Mouse (Mus musculus) liver, adult 2 months (tissue): ENCODE results near the gene Clps. TPM values are rescaled to one million over a fixed set of nuclear protein-coding genes. Genes with fewer than 3 reads are reported as not detected.
A peak's percentile ranks its signal among the peaks of the same experiment; 100 is the strongest.
"Not testable (repeated sequence)": the region's sequence is repeated elsewhere in the genome, so short reads cannot be mapped to it uniquely, and the experiment has no call there.

Source experiments
- DNase-seq: peaks from one replicate; pipeline ENCODE4 v3.0.0-alpha.2; 2011; ENCODE audit warnings: low read depth, low spot score; ENCODE audit errors: extremely low read depth
- H3K27ac ChIP-seq: fragments of 200-500 bp; replicated peaks from 2 replicates; pipeline ENCODE4 v1.5.1; 2012; ENCODE audit warnings: low read depth, mild to moderate bottlenecking, control low read depth, inconsistent platforms, low read length; ENCODE audit not compliant: insufficient read depth
- H3K27me3 ChIP-seq: fragments of 200-500 bp; 2 replicates; pipeline ENCODE4 v1.6.1; 2012; ENCODE audit warnings: mild to moderate bottlenecking, moderate library complexity, low read length, inconsistent platforms; ENCODE audit not compliant: control insufficient read depth, insufficient read depth
- H3K36me3 ChIP-seq: fragments of 200-500 bp; 2 replicates; pipeline ENCODE4 v1.6.1; 2012; ENCODE audit warnings: low read length, inconsistent platforms; ENCODE audit not compliant: control insufficient read depth, insufficient read depth
- H3K4me1 ChIP-seq: fragments of 200-500 bp; 2 replicates; pipeline ENCODE4 v1.6.1; 2011; ENCODE audit warnings: low read length; ENCODE audit not compliant: control insufficient read depth, insufficient read depth
- H3K4me3 ChIP-seq: fragments of 200-500 bp; 2 replicates; pipeline ENCODE4 v1.5.1; 2011; ENCODE audit warnings: low read depth, mild to moderate bottlenecking, control low read depth, low read length, moderate library complexity; ENCODE audit not compliant: insufficient read depth
- H3K79me2 ChIP-seq: fragments of 200-500 bp; 2 replicates; pipeline ENCODE4 v1.6.1; 2012; ENCODE audit warnings: inconsistent platforms, mild to moderate bottlenecking, low read length, moderate library complexity; ENCODE audit not compliant: control insufficient read depth, insufficient read depth
- H3K9ac ChIP-seq: fragments of 200-500 bp; 2 replicates; pipeline ENCODE4 v1.6.1; 2012; ENCODE audit warnings: low read depth, mild to moderate bottlenecking, control low read depth, inconsistent platforms, low read length
- CTCF ChIP-seq: fragments of 200-500 bp; IDR thresholded peaks from 2 replicates; pipeline ENCODE4 v1.5.1; 2011; ENCODE audit warnings: low read depth, low read length, control low read depth
- POLR2A ChIP-seq: fragments of 200-500 bp; IDR thresholded peaks from 2 replicates; pipeline ENCODE4 v1.6.1; 2011; ENCODE audit warnings: low read length, control low read depth; ENCODE audit not compliant: insufficient read depth; ENCODE audit errors: extremely low read depth
- WGBS: fragments of 180-500 bp; shearing (Covaris S2); methylation state at CpG from one replicate; pipeline ENCODE4 v1.1.7; 2018; 5-methylcytosine and 5-hydroxymethylcytosine counted together
- polyA plus RNA-seq: library from polyadenylated mRNA; depleted of rRNA; stranded (reverse); fragments of >200 nt; gene quantifications from 2 replicates; pipeline ENCODE4 v1.2.3, GENCODE M21; 2012
- total RNA-seq: library from RNA; depleted of rRNA; stranded (reverse); fragments of >200 nt; gene quantifications from 2 replicates; pipeline ENCODE4 v1.2.3, GENCODE M21; 2014

The Clps gene
- total and polyA plus RNA-seq, 2 experiments: 1.4 to 70.1 TPM

DNA sequence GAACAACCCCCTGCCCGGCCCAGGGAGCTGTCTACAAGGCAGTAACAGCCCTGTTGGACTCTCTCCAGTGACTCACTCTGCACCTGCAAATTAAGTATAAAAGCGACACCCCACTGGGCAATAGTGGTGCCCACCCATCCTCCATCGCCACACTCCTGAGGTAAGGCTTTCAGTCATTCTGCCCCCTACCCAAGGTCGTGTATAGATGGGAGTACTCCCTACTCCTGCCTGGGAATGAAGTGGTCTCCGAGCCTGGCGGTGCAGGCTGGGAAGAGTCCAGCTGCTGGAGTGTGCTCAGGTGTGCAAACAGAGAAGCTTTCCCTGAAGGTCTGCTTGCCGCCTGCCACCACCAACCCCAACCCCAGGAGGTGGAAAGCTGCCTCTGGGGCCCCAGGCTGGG, 1.0 kb upstream of the Clps start:
- DNase-seq: no peak
- Histone ChIP-seq H3K27ac (no peak overlapping the region), H3K4me1 (0 out of 2 replicates have a peak, but pooled peaks cover 3% of the 10 kb centered on the region), H3K27me3 (no peaks in the 10 kb centered on the region), H3K79me2 (no peaks in the 10 kb centered on the region), H3K4me3 (no peak overlapping the region), H3K36me3 (no peaks in the 10 kb centered on the region), H3K9ac (no peak overlapping the region)
- TF ChIP-seq CTCF: no peak
- no peak for TF ChIP-seq POLR2A
- 37% methylated on average over 7 of the region's 7 CpGs for WGBS

DNA sequence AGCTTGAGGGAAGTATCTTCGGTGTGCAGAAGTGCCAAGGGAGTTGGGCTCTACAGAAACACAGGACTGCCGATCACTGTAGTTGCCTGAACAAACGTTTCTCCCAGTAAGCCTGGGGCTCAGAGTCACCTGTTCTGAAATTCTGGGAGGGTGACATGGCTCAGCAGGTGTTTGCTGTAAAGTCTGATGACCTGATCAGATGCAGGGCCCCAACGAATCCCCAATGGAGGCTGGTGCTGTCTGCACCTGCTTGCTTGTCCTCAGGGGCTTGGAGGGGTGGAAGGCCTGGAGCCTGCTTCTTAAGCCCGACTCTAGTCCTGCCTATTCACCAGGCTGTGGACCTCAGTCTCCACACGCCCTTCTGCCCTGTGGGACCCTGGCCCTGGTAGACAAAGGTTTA, 2.8 kb downstream of the Clps start:
- WGBS: 73% methylated on average over 6 of the region's 6 CpGs
- H3K79me2 ChIP-seq: no peaks in the 10 kb centered on the region
- 0 out of 2 replicates have a peak, but pooled peaks cover 3% of the 10 kb centered on the region for H3K4me1 ChIP-seq
- no peak for TF ChIP-seq POLR2A
- TF ChIP-seq CTCF: no peak
- no peaks in the 10 kb centered on the region for H3K27me3 ChIP-seq
- no peak overlapping the region for H3K4me3 ChIP-seq
- no peak overlapping the region for H3K27ac ChIP-seq
- no peak for DNase-seq
- H3K36me3 ChIP-seq: no peaks in the 10 kb centered on the region
- no peak overlapping the region for H3K9ac ChIP-seq

DNA sequence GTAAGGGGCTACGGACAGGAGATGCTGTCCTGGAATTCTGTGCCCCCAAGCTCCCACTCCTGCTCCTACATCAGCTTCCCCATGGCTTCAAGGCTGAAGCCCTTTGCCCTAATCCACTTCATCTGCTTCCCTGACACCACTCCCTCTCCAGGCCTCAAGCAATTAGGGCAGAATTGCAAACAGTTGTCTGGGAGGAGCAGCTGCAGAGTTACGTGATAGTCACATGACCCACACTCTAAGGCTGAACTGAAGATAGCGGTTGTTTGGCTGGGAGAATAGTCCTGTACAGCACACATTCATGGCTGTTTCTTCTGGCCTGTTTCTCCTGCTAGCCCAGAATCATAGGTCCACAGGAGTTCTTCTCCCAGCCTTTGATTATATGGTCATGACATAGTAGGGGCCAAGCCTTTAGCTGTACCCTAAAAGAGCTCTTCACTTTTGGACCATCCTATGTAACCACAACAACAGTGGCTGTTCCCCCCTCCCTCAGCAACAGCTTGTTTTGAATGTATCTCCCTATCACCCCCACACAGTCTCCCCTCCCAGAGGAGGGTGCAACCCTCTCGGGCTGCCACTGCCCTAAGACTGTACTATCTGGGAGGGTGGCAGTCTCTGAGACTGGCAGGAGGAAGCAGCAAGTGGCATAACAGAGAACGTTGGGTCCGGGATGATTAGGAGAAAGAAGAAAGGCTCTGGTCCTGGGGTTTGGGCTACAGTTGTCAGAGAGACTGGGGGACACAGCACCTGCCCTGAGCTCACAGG, 3.8 kb downstream of the Clps start:
- WGBS: 55% methylated on average over 6 of the region's 6 CpGs
- Histone ChIP-seq H3K4me1 (0 out of 2 replicates have a peak, but pooled peaks cover 2% of the 10 kb centered on the region), H3K79me2 (no peaks in the 10 kb centered on the region), H3K36me3 (no peaks in the 10 kb centered on the region), H3K27me3 (no peaks in the 10 kb centered on the region), H3K27ac (no peak overlapping the region), H3K4me3 (no peak overlapping the region), H3K9ac (no peak overlapping the region)
- TF ChIP-seq POLR2A (no peak), CTCF (no peak)
- peak; percentile 31 for DNase-seq

DNA sequence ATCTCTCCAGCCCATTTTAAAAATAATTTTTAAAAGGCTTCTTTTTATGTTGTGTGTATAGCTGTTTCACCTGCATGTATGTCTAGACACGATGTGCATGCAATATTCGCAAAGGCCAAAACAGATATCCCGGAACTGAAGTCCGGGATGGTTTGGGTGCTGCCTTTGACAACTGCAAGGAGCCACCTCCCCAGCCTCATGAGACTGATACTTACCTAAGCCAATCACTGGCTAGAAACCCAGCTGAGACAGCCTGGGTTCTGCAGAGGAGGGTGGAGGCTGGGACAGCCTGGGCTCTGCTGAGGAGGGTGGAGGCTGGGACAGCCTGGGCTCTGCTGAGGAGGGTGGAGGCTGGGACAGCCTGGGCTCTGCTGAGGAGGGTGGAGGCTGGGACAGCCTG, 6.5 kb downstream of the Clps start:
- H3K4me1 ChIP-seq, H3K79me2 ChIP-seq: not testable (repeated sequence)
- WGBS: 97% methylated on average over 4 of the region's 4 CpGs

DNA sequence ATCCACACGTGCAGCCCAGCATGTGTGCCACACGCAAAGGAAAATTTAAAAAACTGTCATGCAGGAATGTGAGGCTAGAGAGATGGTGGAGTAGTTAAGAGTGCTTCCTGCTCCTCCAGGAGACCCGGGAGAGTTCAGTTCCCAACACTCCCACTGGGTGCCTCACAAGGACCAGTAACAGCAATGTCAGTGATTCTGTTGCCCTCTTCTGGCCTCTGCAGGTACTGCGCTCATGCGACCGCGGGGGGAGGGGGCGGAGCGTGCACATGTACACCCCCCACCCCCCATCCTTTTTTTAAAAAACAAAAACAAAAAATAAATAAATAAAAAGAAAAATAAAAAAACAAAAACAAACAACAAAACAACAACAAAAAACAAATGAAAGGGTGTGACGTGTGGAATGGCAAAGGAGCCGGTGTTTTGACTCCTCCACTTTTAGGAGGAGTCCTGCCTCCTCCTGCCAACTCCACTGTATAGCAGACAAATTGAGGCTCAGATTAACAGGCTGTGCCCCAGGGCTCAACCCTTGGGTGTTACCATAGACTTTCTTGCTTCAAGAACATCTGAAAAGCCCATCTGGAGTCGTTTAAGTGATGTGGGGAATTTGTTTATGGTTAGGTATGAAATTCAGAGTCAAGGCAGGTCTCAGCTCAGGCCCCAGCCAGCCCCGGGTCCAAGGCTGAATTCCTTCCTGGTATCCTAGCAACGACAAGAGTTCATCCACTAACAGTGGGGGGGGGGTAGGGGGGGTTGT, 7.3 kb downstream of the Clps start:
- Histone ChIP-seq H3K9ac (no peak overlapping the region), H3K27ac (no peak overlapping the region), H3K27me3 (no peaks in the 10 kb centered on the region), H3K36me3 (no peaks in the 10 kb centered on the region), H3K4me1 (no peaks in the 10 kb centered on the region), H3K79me2 (no peaks in the 10 kb centered on the region), H3K4me3 (no peak overlapping the region)
- no peak for TF ChIP-seq POLR2A
- TF ChIP-seq CTCF: peak; percentile 98
- DNase-seq: peak; percentile 40
- WGBS: 15% methylated on average over 14 of the region's 14 CpGs

More for the DNA sequence above, 6.5 kb downstream of the Clps start:
- not testable (repeated sequence) for DNase-seq, H3K9ac ChIP-seq, H3K36me3 ChIP-seq, H3K27me3 ChIP-seq, H3K4me3 ChIP-seq, H3K27ac ChIP-seq

DNA sequence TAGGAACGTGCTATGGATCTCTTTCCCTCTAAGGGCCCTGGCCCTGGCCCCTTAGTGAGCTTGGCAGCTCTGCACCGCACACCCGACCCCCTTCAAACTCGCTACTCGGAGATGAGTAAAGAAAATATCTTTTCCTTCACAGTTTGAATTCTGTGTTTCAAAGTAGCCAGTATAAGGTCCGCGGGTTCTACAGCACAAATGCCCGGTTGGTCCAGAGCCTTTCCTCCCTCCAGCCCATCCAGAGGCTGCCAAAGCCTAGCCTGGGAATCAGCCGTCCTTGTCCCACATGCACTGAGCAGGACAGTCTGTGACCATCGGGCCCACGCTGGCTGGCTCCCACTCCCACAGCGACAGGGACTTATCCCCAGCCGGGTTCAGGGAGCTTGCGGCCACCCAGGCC, 11.5 kb downstream of the Clps start, which contains the start of gene Clpsl2:
Gene Clpsl2, plus strand, starts transcription at position 301 of the 400 bp plus-strand sequence.
- Histone ChIP-seq H3K36me3 (no peaks in the 10 kb centered on the region), H3K79me2 (no peaks in the 10 kb centered on the region), H3K9ac (no peak within 1 kb of the TSS), H3K27me3 (no peaks in the 10 kb centered on the region), H3K27ac (no peak within 1 kb of the TSS), H3K4me1 (no peaks in the 10 kb centered on the region), H3K4me3 (no peak within 1 kb of the TSS)
- TF ChIP-seq CTCF (no peak), POLR2A (no peak)
- WGBS: 84% methylated on average over 14 of the region's 14 CpGs
- no peak for DNase-seq
